Mouse (Mus musculus): Measurements from ENCODE around the gene Nab2. TPM values are rescaled to one million over a fixed set of nuclear protein-coding genes. Genes with fewer than 3 reads are reported as not detected.

Nab2 gene
- total and polyA plus RNA-seq, 2 experiments from 2014 or later: 1.4 to 4.8 TPM

DNA sequence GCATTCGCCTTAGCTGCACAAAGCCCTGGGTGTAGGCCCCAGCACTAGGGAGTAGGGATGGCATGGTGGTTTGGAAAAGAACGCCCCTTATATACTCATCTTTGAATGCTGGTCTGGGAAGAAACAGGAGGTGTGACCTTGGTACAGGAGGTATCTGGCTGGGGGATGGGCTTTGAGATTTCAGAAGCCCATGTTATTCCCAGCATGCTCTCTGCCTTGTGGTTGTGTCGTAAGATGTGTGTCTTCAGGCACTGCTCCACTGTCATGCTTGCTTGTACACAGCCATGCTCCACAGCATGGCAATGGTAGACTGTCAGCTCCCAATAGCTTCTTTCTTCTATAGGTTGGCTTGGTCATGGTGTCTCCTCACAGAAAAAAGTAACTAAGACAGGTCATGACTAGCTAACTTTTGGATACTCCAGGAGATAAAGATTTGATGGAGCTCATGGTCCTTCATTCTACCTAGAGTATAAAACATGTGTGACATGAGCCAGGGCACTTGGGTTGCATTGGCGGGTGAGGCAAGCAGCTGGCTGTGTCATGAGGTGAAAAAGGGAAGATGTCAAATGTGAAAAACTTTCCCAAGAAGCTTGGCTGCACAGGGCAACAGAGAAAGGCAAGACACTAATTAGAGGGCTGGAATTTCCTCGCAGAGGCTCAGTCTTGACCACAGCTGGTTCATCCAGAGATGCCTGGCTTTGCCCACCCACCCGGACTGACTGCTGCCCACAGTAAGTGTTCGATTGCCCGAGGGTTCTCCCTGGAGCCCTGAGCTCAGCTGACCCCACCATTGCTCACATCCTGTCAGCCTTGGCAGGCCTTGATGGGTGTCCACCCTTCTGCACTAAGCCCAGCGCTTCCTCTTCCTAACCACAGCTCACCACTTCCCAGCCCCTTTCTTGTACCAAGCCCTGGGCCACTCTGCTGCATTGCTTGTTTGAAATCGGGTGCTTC, 36.8 kb downstream of the Nab2 start:
- Histone ChIP-seq H3K27me3 (ENCODE audit: insufficient read depth, low read length) (no peaks in the 10 kb centered on the region), H3K9ac (replicated peaks; ENCODE audit: low read length, poor library complexity, severe bottlenecking) (no peak overlapping the region), H3K9me3 (ENCODE audit: low read length) (no peaks in the 10 kb centered on the region), H3K4me3 (ENCODE audit: low read depth, low read length) (no peak overlapping the region), H3K4me1 (ENCODE audit: insufficient read depth, low read length) (no peaks in the 10 kb centered on the region), H3K4me2 (ENCODE audit: low read depth, low read length, poor library complexity, severe bottlenecking) (no peak overlapping the region), H3K27ac (ENCODE audit: low read depth, low read length) (no peak overlapping the region), H3K36me3 (ENCODE audit: insufficient read depth, low read length) (no peaks in the 10 kb centered on the region)
- no peak for TF ChIP-seq CTCF (IDR thresholded peaks at IDR 0.05)
- no peak for DNase-seq (ENCODE audit: low spot score)
- no peak for ATAC-seq (ENCODE audit: low FRiP score)
- 89% methylated on average over 10 of the region's 10 CpGs for WGBS

DNA sequence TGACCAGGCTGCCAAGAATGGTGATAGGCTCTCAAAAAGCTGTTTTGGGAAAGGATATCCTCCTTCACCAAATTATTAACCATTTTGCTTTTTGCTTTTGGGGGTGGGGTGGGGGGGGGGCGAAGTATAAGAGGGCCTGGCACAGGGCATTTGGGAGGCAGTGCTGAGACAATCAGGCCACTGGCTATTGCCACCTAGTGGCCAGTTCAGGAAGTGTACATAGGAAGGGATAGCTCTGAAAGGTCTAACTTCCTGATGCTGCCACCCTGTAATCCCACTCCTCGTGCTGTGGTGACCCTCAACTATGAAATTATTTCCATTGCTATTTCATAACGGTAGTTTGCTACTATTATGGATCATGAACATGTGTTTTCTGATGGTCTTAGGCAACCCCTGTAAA, 41.9 kb downstream of the Nab2 start:
- Histone ChIP-seq H3K4me3 (ENCODE audit: low read depth, low read length) (no peak overlapping the region), H3K9ac (replicated peaks; ENCODE audit: low read length, poor library complexity, severe bottlenecking) (no peak overlapping the region), H3K27ac (ENCODE audit: low read depth, low read length) (no peak overlapping the region), H3K36me3 (ENCODE audit: insufficient read depth, low read length) (no peaks in the 10 kb centered on the region), H3K4me2 (ENCODE audit: low read depth, low read length, poor library complexity, severe bottlenecking) (no peak overlapping the region), H3K9me3 (ENCODE audit: low read length) (no peaks in the 10 kb centered on the region), H3K4me1 (ENCODE audit: insufficient read depth, low read length) (no peaks in the 10 kb centered on the region), H3K27me3 (ENCODE audit: insufficient read depth, low read length) (no peaks in the 10 kb centered on the region)
- peak; percentile 57 for DNase-seq (ENCODE audit: low spot score)
- TF ChIP-seq CTCF (IDR thresholded peaks at IDR 0.05): peak; percentile 62
- peak; percentile 47; the same call in 1 of the 2 replicates for ATAC-seq (ENCODE audit: low FRiP score)
- 79% methylated on average over 3 of the region's 3 CpGs for WGBS

DNA sequence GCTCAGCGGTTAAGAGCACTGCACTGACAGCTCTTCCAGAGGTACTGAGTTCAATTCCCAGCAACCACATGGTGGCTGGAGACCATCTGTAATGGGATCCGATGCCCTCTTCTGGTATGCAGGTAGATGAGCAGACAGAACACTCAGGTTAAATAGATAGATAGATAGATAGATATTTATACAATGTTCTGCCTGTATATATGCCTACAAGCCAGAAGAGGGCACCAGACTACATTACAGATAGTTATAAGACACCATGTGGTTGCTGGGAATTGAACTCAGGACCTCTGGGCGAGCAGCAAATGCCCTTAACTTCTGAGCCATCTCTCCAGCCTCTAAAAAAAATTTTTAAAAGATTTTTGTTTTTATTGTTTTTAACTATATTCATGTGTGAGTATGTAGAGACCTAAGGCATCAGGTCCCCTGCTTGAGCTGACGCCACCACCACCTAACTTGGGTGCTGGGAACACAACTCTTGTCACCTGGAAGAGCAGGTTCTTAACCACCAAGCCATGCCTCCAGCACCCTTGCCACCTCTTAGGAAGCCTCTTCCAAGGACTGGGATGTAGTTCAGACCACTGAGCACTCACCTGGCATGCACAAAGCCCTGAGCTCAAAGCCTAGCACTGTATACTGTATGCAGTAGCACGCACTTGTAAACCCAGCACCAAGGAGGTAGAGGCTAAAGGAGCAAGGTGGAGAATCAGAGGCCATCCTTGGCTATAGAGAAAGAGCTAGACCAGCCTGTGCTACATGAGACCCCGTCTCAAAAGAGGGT, 44.7 kb downstream of the Nab2 start:
- ATAC-seq (ENCODE audit: low FRiP score): no peak
- H3K9me3 ChIP-seq (ENCODE audit: low read length): no peaks in the 10 kb centered on the region
- peaks cover 6% of the 10 kb centered on the region for H3K4me1 ChIP-seq (ENCODE audit: insufficient read depth, low read length)
- no peak overlapping the region for H3K9ac ChIP-seq (replicated peaks; ENCODE audit: low read length, poor library complexity, severe bottlenecking)
- H3K4me3 ChIP-seq (ENCODE audit: low read depth, low read length): no peak overlapping the region
- H3K36me3 ChIP-seq (ENCODE audit: insufficient read depth, low read length): no peaks in the 10 kb centered on the region
- no peaks in the 10 kb centered on the region for H3K27me3 ChIP-seq (ENCODE audit: insufficient read depth, low read length)
- WGBS: 95% methylated on average over 6 of the region's 6 CpGs
- no peak overlapping the region for H3K27ac ChIP-seq (ENCODE audit: low read depth, low read length)
- no peak overlapping the region for H3K4me2 ChIP-seq (ENCODE audit: low read depth, low read length, poor library complexity, severe bottlenecking)
- TF ChIP-seq CTCF (IDR thresholded peaks at IDR 0.05): peak; percentile 18; the same call in 1 of the 2 replicates
- DNase-seq (ENCODE audit: low spot score): no peak

DNA sequence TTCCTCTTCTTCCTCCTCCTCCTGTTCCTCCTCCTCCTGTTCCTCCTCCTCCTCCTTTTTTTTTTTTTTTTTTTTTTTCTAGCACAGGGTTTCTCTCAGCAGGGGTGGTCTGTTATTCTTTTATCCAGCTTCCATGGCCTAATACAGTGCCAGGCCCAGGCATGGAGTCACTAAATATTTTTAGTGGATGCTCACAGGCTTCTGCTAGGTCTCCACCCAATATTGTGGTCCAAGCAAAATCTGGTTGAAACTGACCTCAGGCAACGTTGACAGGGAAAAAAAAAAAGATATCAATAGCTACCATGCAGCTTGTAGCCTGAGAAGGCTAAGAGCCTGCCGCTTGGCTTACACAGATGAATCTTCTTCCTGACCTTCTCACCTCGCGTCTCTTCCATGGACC, 45.7 kb downstream of the Nab2 start:
- Histone ChIP-seq H3K27me3 (ENCODE audit: insufficient read depth, low read length) (no peaks in the 10 kb centered on the region), H3K4me1 (ENCODE audit: insufficient read depth, low read length) (peaks cover 9% of the 10 kb centered on the region), H3K9ac (replicated peaks; ENCODE audit: low read length, poor library complexity, severe bottlenecking) (no peak overlapping the region), H3K27ac (ENCODE audit: low read depth, low read length) (peak overlapping the region; percentile 62; the same call in 1 of the 2 replicates), H3K4me3 (ENCODE audit: low read depth, low read length) (no peak overlapping the region), H3K4me2 (ENCODE audit: low read depth, low read length, poor library complexity, severe bottlenecking) (no peak overlapping the region), H3K36me3 (ENCODE audit: insufficient read depth, low read length) (peaks cover under 1% of the 10 kb centered on the region; the same call in 1 of the 2 replicates), H3K9me3 (ENCODE audit: low read length) (no peaks in the 10 kb centered on the region)
- DNase-seq (ENCODE audit: low spot score) (no peak), ATAC-seq (ENCODE audit: low FRiP score) (no peak)
- TF ChIP-seq CTCF (IDR thresholded peaks at IDR 0.05): no peak
- 65% methylated on average over 4 of the region's 4 CpGs for WGBS

DNA sequence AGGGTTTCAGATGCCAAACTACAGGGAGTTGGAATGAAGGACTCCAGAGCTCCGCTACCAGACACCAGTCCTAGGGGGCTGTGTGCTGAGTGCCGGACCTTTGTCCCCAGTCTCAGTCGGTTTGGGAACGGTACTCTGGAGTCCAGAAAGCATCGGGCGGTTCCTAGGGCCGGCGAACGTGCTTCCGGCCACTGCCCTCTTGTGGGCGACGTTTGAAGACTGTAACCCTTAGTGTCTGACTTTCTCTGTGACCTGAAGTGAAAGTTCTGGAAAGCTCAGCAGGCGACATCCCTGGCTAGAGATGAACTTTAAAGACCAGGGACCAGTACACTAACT, 46.3 kb downstream of the Nab2 start:
- WGBS: under 1% methylated on average over 13 of the region's 13 CpGs

More for the DNA sequence above, 46.3 kb downstream of the Nab2 start:
- no peaks in the 10 kb centered on the region for H3K9me3 ChIP-seq (ENCODE audit: low read length)
- ATAC-seq (ENCODE audit: low FRiP score): peak; percentile 27
- H3K27ac ChIP-seq (ENCODE audit: low read depth, low read length): peak overlapping the region; percentile 62
- peak overlapping the region; percentile 88 for H3K4me3 ChIP-seq (ENCODE audit: low read depth, low read length)
- H3K36me3 ChIP-seq (ENCODE audit: insufficient read depth, low read length): peaks cover 6% of the 10 kb centered on the region; the same call in 1 of the 2 replicates
- H3K9ac ChIP-seq (replicated peaks; ENCODE audit: low read length, poor library complexity, severe bottlenecking): no peak overlapping the region
- peaks cover 14% of the 10 kb centered on the region for H3K4me1 ChIP-seq (ENCODE audit: insufficient read depth, low read length)
- peak; percentile 63 for DNase-seq (ENCODE audit: low spot score)
- peak; percentile 64 for TF ChIP-seq CTCF (IDR thresholded peaks at IDR 0.05)
- H3K27me3 ChIP-seq (ENCODE audit: insufficient read depth, low read length): no peaks in the 10 kb centered on the region
- H3K4me2 ChIP-seq (ENCODE audit: low read depth, low read length, poor library complexity, severe bottlenecking): peak overlapping the region; percentile 97
